In the genomic region with DNA sequence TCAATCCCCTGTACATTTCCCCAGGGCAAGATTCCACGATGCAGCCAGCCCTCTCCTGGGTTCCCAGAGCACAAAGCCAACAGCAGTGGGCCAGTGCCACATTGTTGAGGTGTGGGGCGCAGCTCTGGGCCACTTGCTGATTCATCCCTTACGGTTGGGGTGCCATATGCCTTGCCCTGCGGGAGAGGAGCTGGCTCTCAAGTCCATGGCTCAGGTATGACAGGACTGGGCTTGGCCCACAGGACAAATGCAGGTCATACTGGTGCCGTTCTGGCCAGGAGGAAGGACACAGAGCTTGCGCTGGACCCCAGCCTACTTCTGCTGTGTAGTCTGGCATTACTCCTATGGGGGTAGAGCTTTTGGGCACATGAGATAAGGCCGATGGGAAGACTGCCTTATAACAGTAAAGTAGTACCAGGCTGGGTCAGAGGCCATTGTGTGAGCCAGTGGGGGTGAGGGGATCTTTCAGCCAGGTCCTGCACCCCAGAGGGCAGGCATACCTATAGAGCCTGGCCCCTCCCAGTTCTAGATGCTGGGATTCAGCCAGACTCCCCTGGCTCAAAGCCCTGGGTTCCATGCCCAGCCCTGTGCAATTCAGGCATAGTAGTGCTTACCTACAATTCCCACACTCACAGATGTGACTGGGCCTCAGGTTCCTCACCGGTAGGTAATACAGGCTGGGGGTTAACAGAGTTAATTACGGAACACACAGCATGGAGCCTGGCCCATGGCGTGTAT, we compare ENCODE assay signal across 19 mouse cellular contexts. TPM values are rescaled to one million over a fixed set of nuclear protein-coding genes. Genes with fewer than 3 reads are reported as not detected.
DNase-seq lines count a peak whose midpoint lies in the region; ATAC-seq lines count a peak whose summit lies in the region.
"Had no signal": no experiment of that assay in that cellular context is flagged by ENCODE, and none has a peak within 500 bp of the region (broad histone marks: within the 10 kb centered on the region; RNA-seq: fewer than 3 reads in every experiment).

No protein-coding gene starts in this region.

- peaks cover 5% of the 10 kb centered on the region for H3K36me3 ChIP-seq in hindbrain, embryonic 10.5 days
- H3K36me3 ChIP-seq in hindbrain, embryonic 14.5 days (replicated peaks; ENCODE audit: control insufficient read depth, insufficient read depth) = 0 out of 2 replicates have a peak, but pooled peaks cover 8% of the 10 kb centered on the region
- peaks cover 3% of the 10 kb centered on the region for H3K36me3 ChIP-seq in midbrain, embryonic 16.5 days (ENCODE audit: control insufficient read depth, insufficient read depth, low read length)
- H3K36me3 ChIP-seq: liver, embryonic 12.5 days had no signal

- no peak for DNase-seq in hindbrain, embryonic 10.5 days (ENCODE audit: low spot score)
- DNase-seq in hindbrain, embryonic 14.5 days (ENCODE audit: low spot score) = no peak
- peak; percentile 99 for DNase-seq in cerebellum, adult 11-12 months
- peak; percentile 98 for DNase-seq in cerebellum, adult 9-10 months
- DNase-seq in heart, postnatal 14 days = peak; percentile 32 to 33
- DNase-seq in thymus, postnatal 14 days = no peak
- DNase-seq: adrenal gland, postnatal 10 days; gastrocnemius, postnatal 25 days; kidney, adult 11 months; retina, postnatal 1 day; thymus, adult 18-20 months had no signal

- no peak overlapping the region for H3K4me2 ChIP-seq in hindbrain, embryonic 14.5 days (replicated peaks)
- H3K4me2 ChIP-seq in midbrain, embryonic 16.5 days (ENCODE audit: low read length) = no peak overlapping the region
- H3K4me2 ChIP-seq: liver, embryonic 12.5 days; neural tube, embryonic 15.5 days had no signal

- intact Hi-C loops in heart, postnatal 14 days (cut with DNase I) = no loop called here

- no peak overlapping the region for H3K4me3 ChIP-seq in hindbrain, embryonic 10.5 days
- no peak overlapping the region for H3K4me3 ChIP-seq in hindbrain, embryonic 14.5 days (replicated peaks; ENCODE audit: low read length)
- no peak overlapping the region for H3K4me3 ChIP-seq in midbrain, embryonic 16.5 days (ENCODE audit: low read depth, low read length)
- H3K4me3 ChIP-seq: erythroblast, embryonic 14.5 days; limb, embryonic 10.5 days; liver, embryonic 12.5 days; megakaryocyte, embryonic 14.5 days; neural tube, embryonic 15.5 days had no signal

- peaks cover 5% of the 10 kb centered on the region; the same call in 1 of the 2 replicates for H3K27me3 ChIP-seq in hindbrain, embryonic 10.5 days (ENCODE audit: insufficient read depth, poor library complexity, severe bottlenecking)
- no peaks in the 10 kb centered on the region for H3K27me3 ChIP-seq in hindbrain, embryonic 14.5 days (ENCODE audit: control insufficient read depth, insufficient read depth, low read length)
- H3K27me3 ChIP-seq in midbrain, embryonic 16.5 days (ENCODE audit: control insufficient read depth, insufficient read depth, low read depth, low read length) = no peaks in the 10 kb centered on the region
- H3K27me3 ChIP-seq: liver, embryonic 12.5 days; neural tube, embryonic 15.5 days had no signal

- ATAC-seq in hindbrain, embryonic 14.5 days (ENCODE audit: low FRiP score) = no peak
- ATAC-seq in midbrain, embryonic 16.5 days = no peak
- ATAC-seq: CD4-positive, CD25-positive, alpha-beta regulatory T cell, adult 4 months; forebrain, embryonic 16.5 days; liver, embryonic 12.5 days had no signal

- no peaks in the 10 kb centered on the region for H3K9me3 ChIP-seq in hindbrain, embryonic 10.5 days
- no peaks in the 10 kb centered on the region for H3K9me3 ChIP-seq in hindbrain, embryonic 14.5 days (ENCODE audit: control insufficient read depth, low read length)
- no peaks in the 10 kb centered on the region for H3K9me3 ChIP-seq in midbrain, embryonic 16.5 days (replicated peaks; ENCODE audit: control insufficient read depth, low read length, poor library complexity, severe bottlenecking)
- H3K9me3 ChIP-seq: limb, embryonic 10.5 days; liver, embryonic 12.5 days; megakaryocyte, embryonic 14.5 days; neural tube, embryonic 15.5 days had no signal

- peaks cover 27% of the 10 kb centered on the region for H3K4me1 ChIP-seq in hindbrain, embryonic 10.5 days (replicated peaks)
- peaks cover 9% of the 10 kb centered on the region for H3K4me1 ChIP-seq in hindbrain, embryonic 14.5 days (replicated peaks; ENCODE audit: control insufficient read depth, insufficient read depth, low read length)
- peaks cover 7% of the 10 kb centered on the region; the same call in 1 of the 2 replicates for H3K4me1 ChIP-seq in midbrain, embryonic 16.5 days (ENCODE audit: control insufficient read depth, insufficient read depth, low read length)
- H3K4me1 ChIP-seq: liver, embryonic 12.5 days had no signal

- 91% methylated on average over 10 of the region's 10 CpGs for WGBS in hindbrain, embryonic 10.5 days
- WGBS in hindbrain, embryonic 14.5 days = 80% methylated on average over 10 of the region's 10 CpGs
- 84% methylated on average over 10 of the region's 10 CpGs for WGBS in midbrain, embryonic 16.5 days

- H3K27ac ChIP-seq in hindbrain, embryonic 10.5 days = peak overlapping the region; percentile 62
- no peak overlapping the region for H3K27ac ChIP-seq in hindbrain, embryonic 14.5 days
- no peak overlapping the region for H3K27ac ChIP-seq in midbrain, embryonic 16.5 days (ENCODE audit: low read length)
- H3K27ac ChIP-seq: limb, embryonic 10.5 days; liver, embryonic 12.5 days; neural tube, embryonic 15.5 days had no signal

- H3K9ac ChIP-seq in hindbrain, embryonic 14.5 days = no peak overlapping the region
- H3K9ac ChIP-seq in midbrain, embryonic 16.5 days (ENCODE audit: low read depth, low read length) = no peak overlapping the region
- H3K9ac ChIP-seq: liver, embryonic 12.5 days; neural tube, embryonic 15.5 days had no signal

RNA-seq across cellular contexts. Expression of a gene that starts 52.8 kb away (rescaled TPM):
- polyA plus RNA-seq in hindbrain, embryonic 10.5 days (2016; fragmentation: Nextera tagmentation; extraction: Ambion mirVana) = 9.2 and 12.1 TPM in 2 replicates
- polyA plus RNA-seq in hindbrain, embryonic 14.5 days (2014; fragmentation: Nextera tagmentation; extraction: Ambion mirVana) = 6.5 and 6.6 TPM in 2 replicates
- 10 to 100 TPM; 12.0 to 12.7 TPM for total RNA-seq in heart, postnatal 14 days (2021)
- polyA plus RNA-seq in midbrain, embryonic 16.5 days (2015; fragmentation: Nextera tagmentation; extraction: Ambion mirVana) = 6.9 and 7.1 TPM in 2 replicates

Comparison
In these comparisons a context has a peak if more than half of its experiments do, and no peak if none do; other contexts are left out.
1. DNase-seq: peak in cerebellum, adult 11-12 months (single experiment), cerebellum, adult 9-10 months (single experiment) and heart, postnatal 14 days (2 of 2); none in hindbrain, embryonic 10.5 days (single experiment), hindbrain, embryonic 14.5 days (single experiment) and thymus, postnatal 14 days (single experiment).